Mouse (Mus musculus): Measurements from ENCODE around the gene Zw10. TPM values are rescaled to one million over a fixed set of nuclear protein-coding genes. Genes with fewer than 3 reads are reported as not detected.

Zw10 gene
- total RNA-seq, 2 experiments from 2014 or later: 19.0 to 22.1 TPM

Other genes starting within 250 kb of the Zw10 start
- 10 to 100 TPM; 32.4 to 47.4 TPM for gene Zbtb16, start 219.4 kb upstream of the Zw10 start, total RNA-seq (2021)
- gene Htr3a, start 144.5 kb upstream of the Zw10 start, total RNA-seq (2021): 1 to 10 TPM; 3.6 to 5.1 TPM
- 1 to 10 TPM; 1.8 to 2.6 TPM for gene Htr3b, start 90.6 kb upstream of the Zw10 start, total RNA-seq (2021)
- 10 to 100 TPM; 23.1 to 26.5 TPM for gene Usp28, start 70.2 kb upstream of the Zw10 start, total RNA-seq (2021)
- 1 to 10 TPM; 1.2 to 1.4 TPM for gene Tmprss5, start 25.6 kb downstream of the Zw10 start, total RNA-seq (2021)
- not detected for gene Gm4894, start 194.9 kb downstream of the Zw10 start, total RNA-seq (2021)

Data from adrenal gland, postnatal 4 days (tissue).